Mouse (Mus musculus): ENCODE measurements at regions not wholly inside any gene's neighbourhood (a gene's known extent, or its start where the extent isn't known, plus 50 kb on each side); places are given as distances from the start of the nearest gene placed in this dataset.

- no peaks in the 10 kb centered on the region; the same call in 1 of the 2 replicates for H3K27me3 ChIP-seq (ENCODE audit: control insufficient read depth, insufficient read depth, low read depth, low read length)
- 9% methylated on average over 11 of the region's 11 CpGs for WGBS (ENCODE audit: insufficient replicate concordance)
- peak; percentile 92 for ATAC-seq (ENCODE audit: low read depth)
- no peaks in the 10 kb centered on the region for H3K9me3 ChIP-seq (replicated peaks; ENCODE audit: control insufficient read depth, low read length)
- H3K27ac ChIP-seq (ENCODE audit: low read length): peak overlapping the region; percentile 84
- no peak overlapping the region for H3K9ac ChIP-seq (ENCODE audit: low read depth, low read length)
- no peaks in the 10 kb centered on the region; the same call in 1 of the 2 replicates for H3K4me1 ChIP-seq (ENCODE audit: control insufficient read depth, low read depth, low read length)
- H3K4me3 ChIP-seq (ENCODE audit: low read depth, low read length): no peak overlapping the region
- no peaks in the 10 kb centered on the region for H3K36me3 ChIP-seq (ENCODE audit: control insufficient read depth, insufficient read depth)
- no peak overlapping the region for H3K4me2 ChIP-seq (ENCODE audit: low read depth, low read length)
Observed at GRCm38 (mm10) chr8:10865941-10866513, 142.2 kb downstream of the Irs2 start.

- ATAC-seq (ENCODE audit: low read depth): no peak
- 0 out of 2 replicates have a peak overlapping the region, but pooled peaks have one; percentile 2 for H3K9ac ChIP-seq (ENCODE audit: low read depth, low read length)
- H3K27me3 ChIP-seq (ENCODE audit: control insufficient read depth, insufficient read depth, low read depth, low read length): no peaks in the 10 kb centered on the region; the same call in 1 of the 2 replicates
- no peaks in the 10 kb centered on the region for H3K36me3 ChIP-seq (ENCODE audit: control insufficient read depth, insufficient read depth)
- 25% methylated on average over 8 of the region's 8 CpGs for WGBS (ENCODE audit: insufficient replicate concordance)
- H3K27ac ChIP-seq (ENCODE audit: low read length): peak overlapping the region; percentile 84
- no peak overlapping the region for H3K4me2 ChIP-seq (ENCODE audit: low read depth, low read length)
- no peaks in the 10 kb centered on the region for H3K9me3 ChIP-seq (replicated peaks; ENCODE audit: control insufficient read depth, low read length)
- no peaks in the 10 kb centered on the region; the same call in 1 of the 2 replicates for H3K4me1 ChIP-seq (ENCODE audit: control insufficient read depth, low read depth, low read length)
- no peak overlapping the region; the same call in 1 of the 2 replicates for H3K4me3 ChIP-seq (ENCODE audit: low read depth, low read length)
Observed at GRCm38 (mm10) chr8:10865415-10865821, 142.8 kb downstream of the Irs2 start.

GRCm38 (mm10) chr8:10862442-10862841 lies 145.8 kb downstream of the Irs2 start:
- H3K36me3 ChIP-seq (ENCODE audit: control insufficient read depth, insufficient read depth): no peaks in the 10 kb centered on the region
- H3K4me3 ChIP-seq (ENCODE audit: low read depth, low read length): no peak overlapping the region
- H3K27me3 ChIP-seq (ENCODE audit: control insufficient read depth, insufficient read depth, low read depth, low read length): no peaks in the 10 kb centered on the region
- WGBS (ENCODE audit: insufficient replicate concordance): 62% methylated on average over 13 of the region's 13 CpGs
- H3K9ac ChIP-seq (ENCODE audit: low read depth, low read length): no peak overlapping the region
- H3K4me2 ChIP-seq (ENCODE audit: low read depth, low read length): no peak overlapping the region
- no peak for ATAC-seq (ENCODE audit: low read depth)
- H3K27ac ChIP-seq (ENCODE audit: low read length): no peak overlapping the region
- no peaks in the 10 kb centered on the region for H3K9me3 ChIP-seq (replicated peaks; ENCODE audit: control insufficient read depth, low read length)
- no peaks in the 10 kb centered on the region; the same call in 1 of the 2 replicates for H3K4me1 ChIP-seq (ENCODE audit: control insufficient read depth, low read depth, low read length)

GRCm38 (mm10) chr8:10860810-10861209 lies 147.4 kb downstream of the Irs2 start:
- Histone ChIP-seq H3K4me2 (ENCODE audit: low read depth, low read length) (no peak overlapping the region), H3K4me3 (ENCODE audit: low read depth, low read length) (no peak overlapping the region), H3K4me1 (ENCODE audit: control insufficient read depth, low read depth, low read length) (no peaks in the 10 kb centered on the region; the same call in 1 of the 2 replicates), H3K27ac (ENCODE audit: low read length) (no peak overlapping the region), H3K27me3 (ENCODE audit: control insufficient read depth, insufficient read depth, low read depth, low read length) (no peaks in the 10 kb centered on the region), H3K9ac (ENCODE audit: low read depth, low read length) (no peak overlapping the region), H3K36me3 (ENCODE audit: control insufficient read depth, insufficient read depth) (no peaks in the 10 kb centered on the region), H3K9me3 (replicated peaks; ENCODE audit: control insufficient read depth, low read length) (no peaks in the 10 kb centered on the region)
- ATAC-seq (ENCODE audit: low read depth): no peak
- WGBS (ENCODE audit: insufficient replicate concordance): 45% methylated on average over 4 of the region's 4 CpGs

- Histone ChIP-seq H3K4me3 (ENCODE audit: low read depth, low read length) (no peak overlapping the region), H3K36me3 (ENCODE audit: control insufficient read depth, insufficient read depth) (no peaks in the 10 kb centered on the region), H3K27me3 (ENCODE audit: control insufficient read depth, insufficient read depth, low read depth, low read length) (no peaks in the 10 kb centered on the region), H3K9ac (ENCODE audit: low read depth, low read length) (no peak overlapping the region), H3K4me1 (ENCODE audit: control insufficient read depth, low read depth, low read length) (no peaks in the 10 kb centered on the region; the same call in 1 of the 2 replicates), H3K27ac (ENCODE audit: low read length) (no peak overlapping the region), H3K9me3 (replicated peaks; ENCODE audit: control insufficient read depth, low read length) (no peaks in the 10 kb centered on the region), H3K4me2 (ENCODE audit: low read depth, low read length) (no peak overlapping the region)
- no peak for ATAC-seq (ENCODE audit: low read depth)
- WGBS (ENCODE audit: insufficient replicate concordance): 45% methylated on average over 3 of the region's 3 CpGs
Observed at GRCm38 (mm10) chr8:10857874-10858273, 150.4 kb downstream of the Irs2 start.

- Histone ChIP-seq H3K4me3 (ENCODE audit: low read depth, low read length) (no peak overlapping the region), H3K36me3 (ENCODE audit: control insufficient read depth, insufficient read depth) (no peaks in the 10 kb centered on the region), H3K27ac (ENCODE audit: low read length) (no peak overlapping the region), H3K27me3 (ENCODE audit: control insufficient read depth, insufficient read depth, low read depth, low read length) (no peaks in the 10 kb centered on the region), H3K9me3 (replicated peaks; ENCODE audit: control insufficient read depth, low read length) (no peaks in the 10 kb centered on the region), H3K4me1 (ENCODE audit: control insufficient read depth, low read depth, low read length) (no peaks in the 10 kb centered on the region; the same call in 1 of the 2 replicates), H3K4me2 (ENCODE audit: low read depth, low read length) (no peak overlapping the region), H3K9ac (ENCODE audit: low read depth, low read length) (no peak overlapping the region)
- ATAC-seq (ENCODE audit: low read depth): no peak
- 51% methylated on average over 15 of the region's 15 CpGs for WGBS (ENCODE audit: insufficient replicate concordance)
Observed at GRCm38 (mm10) chr8:10856996-10857720, 151.1 kb downstream of the Irs2 start.

- 67% methylated on average over 3 of the region's 3 CpGs for WGBS (ENCODE audit: insufficient replicate concordance)
- H3K36me3 ChIP-seq (ENCODE audit: control insufficient read depth, insufficient read depth): no peaks in the 10 kb centered on the region
- no peak overlapping the region for H3K4me3 ChIP-seq (ENCODE audit: low read depth, low read length)
- H3K27me3 ChIP-seq (ENCODE audit: control insufficient read depth, insufficient read depth, low read depth, low read length): no peaks in the 10 kb centered on the region
- no peak overlapping the region for H3K4me2 ChIP-seq (ENCODE audit: low read depth, low read length)
- no peak for ATAC-seq (ENCODE audit: low read depth)
- no peaks in the 10 kb centered on the region for H3K9me3 ChIP-seq (replicated peaks; ENCODE audit: control insufficient read depth, low read length)
- no peak overlapping the region for H3K9ac ChIP-seq (ENCODE audit: low read depth, low read length)
- no peak overlapping the region for H3K27ac ChIP-seq (ENCODE audit: low read length)
- H3K4me1 ChIP-seq (ENCODE audit: control insufficient read depth, low read depth, low read length): no peaks in the 10 kb centered on the region
Observed at GRCm38 (mm10) chr8:10855696-10856095, 152.6 kb downstream of the Irs2 start.

GRCm38 (mm10) chr8:10855131-10855530 lies 153.1 kb downstream of the Irs2 start:
- Histone ChIP-seq H3K9ac (ENCODE audit: low read depth, low read length) (no peak overlapping the region), H3K4me2 (ENCODE audit: low read depth, low read length) (no peak overlapping the region), H3K27ac (ENCODE audit: low read length) (peak overlapping the region; percentile 63; the same call in 1 of the 2 replicates), H3K4me1 (ENCODE audit: control insufficient read depth, low read depth, low read length) (no peaks in the 10 kb centered on the region), H3K4me3 (ENCODE audit: low read depth, low read length) (no peak overlapping the region), H3K36me3 (ENCODE audit: control insufficient read depth, insufficient read depth) (no peaks in the 10 kb centered on the region), H3K9me3 (replicated peaks; ENCODE audit: control insufficient read depth, low read length) (no peaks in the 10 kb centered on the region), H3K27me3 (ENCODE audit: control insufficient read depth, insufficient read depth, low read depth, low read length) (no peaks in the 10 kb centered on the region)
- WGBS (ENCODE audit: insufficient replicate concordance): 60% methylated on average over 4 of the region's 4 CpGs
- ATAC-seq (ENCODE audit: low read depth): no peak

- Histone ChIP-seq H3K9me3 (replicated peaks; ENCODE audit: control insufficient read depth, low read length) (no peaks in the 10 kb centered on the region), H3K27me3 (ENCODE audit: control insufficient read depth, insufficient read depth, low read depth, low read length) (no peaks in the 10 kb centered on the region), H3K27ac (ENCODE audit: low read length) (peak overlapping the region; percentile 65), H3K9ac (ENCODE audit: low read depth, low read length) (no peak overlapping the region), H3K36me3 (ENCODE audit: control insufficient read depth, insufficient read depth) (no peaks in the 10 kb centered on the region), H3K4me3 (ENCODE audit: low read depth, low read length) (no peak overlapping the region), H3K4me1 (ENCODE audit: control insufficient read depth, low read depth, low read length) (no peaks in the 10 kb centered on the region), H3K4me2 (ENCODE audit: low read depth, low read length) (no peak overlapping the region)
- 39% methylated on average over 6 of the region's 6 CpGs for WGBS (ENCODE audit: insufficient replicate concordance)
- ATAC-seq (ENCODE audit: low read depth): peak; percentile 94
Observed at GRCm38 (mm10) chr8:10854600-10854999, 153.7 kb downstream of the Irs2 start.

All from liver, embryonic 16.5 days (tissue).